Mouse (Mus musculus): ENCODE results near the gene Ntn5. TPM values are rescaled to one million over a fixed set of nuclear protein-coding genes. Genes with fewer than 3 reads are reported as not detected.

Ntn5 gene
- polyA plus RNA-seq, 1 experiment from 2014 or later = 0.30 TPM

GRCm38 (mm10) chr7:45716952-45717917 is 33.4 kb downstream of the Ntn5 start:
- Histone ChIP-seq H3K4me3 (replicated peaks; ENCODE audit: low read depth, low read length) (peak overlapping the region; percentile 90), H3K27me3 (ENCODE audit: control insufficient read depth, insufficient read depth, low read length) (no peaks in the 10 kb centered on the region), H3K27ac (replicated peaks; ENCODE audit: low read depth, low read length) (peak overlapping the region; percentile 92), H3K4me1 (ENCODE audit: control insufficient read depth, insufficient read depth, low read length) (peaks cover 37% of the 10 kb centered on the region), H3K4me2 (ENCODE audit: low read length) (peak overlapping the region; percentile 96), H3K9me3 (ENCODE audit: control insufficient read depth, low read length) (no peaks in the 10 kb centered on the region), H3K9ac (replicated peaks; ENCODE audit: low read length) (peak overlapping the region; percentile 73), H3K36me3 (ENCODE audit: control insufficient read depth, insufficient read depth, low read length) (peaks cover 46% of the 10 kb centered on the region)
- DNase-seq (no peak), ATAC-seq (ENCODE audit: low FRiP score, low TSS enrichment) (peak; percentile 32)
- WGBS = 13% methylated on average over 31 of the region's 31 CpGs

- H3K4me1 ChIP-seq (ENCODE audit: control insufficient read depth, insufficient read depth, low read length) = peaks cover 37% of the 10 kb centered on the region
- DNase-seq = peak; percentile 100
Observed at GRCm38 (mm10) chr7:45717918-45718297, 34.1 kb downstream of the Ntn5 start, which contains the start of gene Sphk2. Gene Sphk2 (minus strand): TSS chr7:45718002.

GRCm38 (mm10) chr7:45718331-45718730 is 34.5 kb downstream of the Ntn5 start:
- peak overlapping the region; percentile 89 for H3K9ac ChIP-seq (replicated peaks; ENCODE audit: low read length)
- DNase-seq (no peak), ATAC-seq (ENCODE audit: low FRiP score, low TSS enrichment) (no peak)
- H3K27me3 ChIP-seq (ENCODE audit: control insufficient read depth, insufficient read depth, low read length) = no peaks in the 10 kb centered on the region
- peak overlapping the region; percentile 92 for H3K27ac ChIP-seq (replicated peaks; ENCODE audit: low read depth, low read length)
- H3K4me2 ChIP-seq (ENCODE audit: low read length) = peak overlapping the region; percentile 91
- peaks cover 37% of the 10 kb centered on the region for H3K4me1 ChIP-seq (ENCODE audit: control insufficient read depth, insufficient read depth, low read length)
- H3K36me3 ChIP-seq (ENCODE audit: control insufficient read depth, insufficient read depth, low read length) = peaks cover 46% of the 10 kb centered on the region
- peak overlapping the region; percentile 90 for H3K4me3 ChIP-seq (replicated peaks; ENCODE audit: low read depth, low read length)
- H3K9me3 ChIP-seq (ENCODE audit: control insufficient read depth, low read length) = no peaks in the 10 kb centered on the region
- WGBS = under 1% methylated on average over 20 of the region's 20 CpGs

More at GRCm38 (mm10) chr7:45717918-45718297, 34.1 kb downstream of the Ntn5 start, which contains the start of gene Sphk2:
- no peaks in the 10 kb centered on the region for H3K9me3 ChIP-seq (ENCODE audit: control insufficient read depth, low read length)
- WGBS = 0% methylated on average over 41 of the region's 41 CpGs
- peak within 1 kb of the TSS; percentile 96 for H3K4me2 ChIP-seq (ENCODE audit: low read length)
- peak; percentile 77 for ATAC-seq (ENCODE audit: low FRiP score, low TSS enrichment)
- peak within 1 kb of the TSS; percentile 90 for H3K4me3 ChIP-seq (replicated peaks; ENCODE audit: low read depth, low read length)
- H3K36me3 ChIP-seq (ENCODE audit: control insufficient read depth, insufficient read depth, low read length) = peaks cover 46% of the 10 kb centered on the region
- H3K27me3 ChIP-seq (ENCODE audit: control insufficient read depth, insufficient read depth, low read length) = no peaks in the 10 kb centered on the region
- H3K9ac ChIP-seq (replicated peaks; ENCODE audit: low read length) = peak within 1 kb of the TSS; percentile 89
- H3K27ac ChIP-seq (replicated peaks; ENCODE audit: low read depth, low read length) = peak within 1 kb of the TSS; percentile 92

- DNase-seq (no peak), ATAC-seq (ENCODE audit: low FRiP score, low TSS enrichment) (no peak)
- peaks cover 52% of the 10 kb centered on the region for H3K36me3 ChIP-seq (ENCODE audit: control insufficient read depth, insufficient read depth, low read length)
- peak overlapping the region; percentile 91 for H3K4me2 ChIP-seq (ENCODE audit: low read length)
- H3K9ac ChIP-seq (replicated peaks; ENCODE audit: low read length) = peak overlapping the region; percentile 89
- H3K4me3 ChIP-seq (replicated peaks; ENCODE audit: low read depth, low read length) = peak overlapping the region; percentile 90
- H3K27me3 ChIP-seq (ENCODE audit: control insufficient read depth, insufficient read depth, low read length) = no peaks in the 10 kb centered on the region
- H3K27ac ChIP-seq (replicated peaks; ENCODE audit: low read depth, low read length) = 0 out of 2 replicates have a peak overlapping the region, but pooled peaks have one; percentile 92
- peaks cover 36% of the 10 kb centered on the region for H3K4me1 ChIP-seq (ENCODE audit: control insufficient read depth, insufficient read depth, low read length)
- WGBS = 84% methylated on average over 10 of the region's 10 CpGs
- no peaks in the 10 kb centered on the region for H3K9me3 ChIP-seq (ENCODE audit: control insufficient read depth, low read length)
Observed at GRCm38 (mm10) chr7:45719180-45719579, 35.4 kb downstream of the Ntn5 start.

- Histone ChIP-seq H3K27me3 (ENCODE audit: control insufficient read depth, insufficient read depth, low read length) (no peaks in the 10 kb centered on the region), H3K9ac (replicated peaks; ENCODE audit: low read length) (no peak overlapping the region; the same call in 1 of the 2 replicates), H3K36me3 (ENCODE audit: control insufficient read depth, insufficient read depth, low read length) (peaks cover 59% of the 10 kb centered on the region), H3K4me2 (ENCODE audit: low read length) (no peak overlapping the region), H3K4me3 (replicated peaks; ENCODE audit: low read depth, low read length) (no peak overlapping the region), H3K9me3 (ENCODE audit: control insufficient read depth, low read length) (no peaks in the 10 kb centered on the region), H3K4me1 (ENCODE audit: control insufficient read depth, insufficient read depth, low read length) (peaks cover 29% of the 10 kb centered on the region), H3K27ac (replicated peaks; ENCODE audit: low read depth, low read length) (no peak overlapping the region)
- 93% methylated on average over 15 of the region's 16 CpGs for WGBS
- ATAC-seq (ENCODE audit: low FRiP score, low TSS enrichment) (no peak), DNase-seq (no peak)
Observed at GRCm38 (mm10) chr7:45719738-45720412, 36.1 kb downstream of the Ntn5 start.

GRCm38 (mm10) chr7:45720413-45721233 is 36.8 kb downstream of the Ntn5 start, which contains the start of gene Fam83e:
Gene Fam83e (plus strand): TSS chr7:45721212.
- Histone ChIP-seq H3K27ac (replicated peaks; ENCODE audit: low read depth, low read length) (no peak within 1 kb of the TSS), H3K9ac (replicated peaks; ENCODE audit: low read length) (no peak within 1 kb of the TSS), H3K4me3 (replicated peaks; ENCODE audit: low read depth, low read length) (no peak within 1 kb of the TSS), H3K4me1 (ENCODE audit: control insufficient read depth, insufficient read depth, low read length) (peaks cover 27% of the 10 kb centered on the region), H3K27me3 (ENCODE audit: control insufficient read depth, insufficient read depth, low read length) (no peaks in the 10 kb centered on the region), H3K9me3 (ENCODE audit: control insufficient read depth, low read length) (no peaks in the 10 kb centered on the region), H3K4me2 (ENCODE audit: low read length) (no peak within 1 kb of the TSS), H3K36me3 (ENCODE audit: control insufficient read depth, insufficient read depth, low read length) (peaks cover 67% of the 10 kb centered on the region)
- DNase-seq (no peak), ATAC-seq (ENCODE audit: low FRiP score, low TSS enrichment) (no peak)
- whole genome bisulfite sequencing = 83% methylated on average over 14 of the region's 14 CpGs

GRCm38 (mm10) chr7:45721234-45721571 is 37.4 kb downstream of the Ntn5 start:
- Histone ChIP-seq H3K4me1 (ENCODE audit: control insufficient read depth, insufficient read depth, low read length) (peaks cover 21% of the 10 kb centered on the region), H3K27ac (replicated peaks; ENCODE audit: low read depth, low read length) (no peak overlapping the region), H3K36me3 (ENCODE audit: control insufficient read depth, insufficient read depth, low read length) (peaks cover 72% of the 10 kb centered on the region), H3K9ac (replicated peaks; ENCODE audit: low read length) (no peak overlapping the region), H3K4me2 (ENCODE audit: low read length) (no peak overlapping the region), H3K4me3 (replicated peaks; ENCODE audit: low read depth, low read length) (no peak overlapping the region), H3K9me3 (ENCODE audit: control insufficient read depth, low read length) (no peaks in the 10 kb centered on the region), H3K27me3 (ENCODE audit: control insufficient read depth, insufficient read depth, low read length) (no peaks in the 10 kb centered on the region)
- DNase-seq (no peak), ATAC-seq (ENCODE audit: low FRiP score, low TSS enrichment) (no peak)
- 86% methylated on average over 7 of the region's 7 CpGs for WGBS
